Mouse (Mus musculus) MEL (cell line): ENCODE results near the gene Ttc39a. TPM values are rescaled to one million over a fixed set of nuclear protein-coding genes. Genes with fewer than 3 reads are reported as not detected.

Source experiments
- DNase-seq: peaks from one replicate; pipeline ENCODE4 v3.0.0; 2011; ENCODE audit warnings: low read depth, low spot score
- H3K27ac ChIP-seq: 2 replicates; pipeline ENCODE4 v1.5.1; 2012; ENCODE audit warnings: low read depth, mild to moderate bottlenecking, control low read depth, low read length, moderate library complexity; ENCODE audit not compliant: control insufficient read depth
- H3K27me3 ChIP-seq, 2 experiments: fragments of 150-350 bp in 1 of 2; sonication (generic) in 1 of 2; 2 replicates each; pipeline ENCODE4 v1.6.1; 2012; ENCODE audit warnings: low read length in 2 of 2, mild to moderate bottlenecking in 2 of 2, improper control_type of control experiment in 1 of 2, moderate library complexity in 1 of 2; ENCODE audit not compliant: insufficient read depth in 2 of 2, control insufficient read depth in 1 of 2
- H3K36me3 ChIP-seq, 2 experiments: 2 replicates each; pipeline ENCODE4 v1.6.1; 2012 to 2014; ENCODE audit warnings: low read length in 2 of 2, improper control_type of control experiment in 1 of 2, inconsistent platforms in 1 of 2, mild to moderate bottlenecking in 1 of 2; ENCODE audit not compliant: insufficient read depth in 2 of 2, control insufficient read depth in 1 of 2
- H3K4me1 ChIP-seq, 2 experiments: fragments of 150-350 bp in 1 of 2; sonication (generic) in 1 of 2; 2 replicates each; pipeline ENCODE4 v1.6.1; 2012; ENCODE audit warnings: low read length in 2 of 2, improper control_type of control experiment in 1 of 2, mild to moderate bottlenecking in 1 of 2; ENCODE audit not compliant: insufficient read depth in 2 of 2, control insufficient read depth in 1 of 2
- H3K4me3 ChIP-seq, 2 experiments: fragments of 150-350 bp in 1 of 2; sonication (generic) in 1 of 2; 2 replicates each; pipeline ENCODE4 v1.5.1; 2012; ENCODE audit warnings: low read depth in 2 of 2, low read length in 2 of 2, mild to moderate bottlenecking in 2 of 2, moderate library complexity in 2 of 2, control low read depth in 1 of 2, improper control_type of control experiment in 1 of 2; ENCODE audit not compliant: control insufficient read depth in 1 of 2, insufficient read depth in 1 of 2
- H3K79me2 ChIP-seq: 2 replicates; pipeline ENCODE4 v1.6.1; 2012; ENCODE audit warnings: mild to moderate bottlenecking, low read length, moderate library complexity; ENCODE audit not compliant: control insufficient read depth, poor library complexity, insufficient read depth
- H3K9ac ChIP-seq: 2 replicates; pipeline ENCODE4 v1.6.1; 2012; ENCODE audit warnings: low read depth, mild to moderate bottlenecking, control low read depth, low read length, moderate library complexity; ENCODE audit not compliant: control insufficient read depth, poor library complexity, severe bottlenecking
- H3K9me3 ChIP-seq: fragments of 150-350 bp; sonication (generic); replicated peaks from 2 replicates; pipeline ENCODE4 v1.6.1; 2012; ENCODE audit warnings: mild to moderate bottlenecking, low read length, improper control_type of control experiment, moderate library complexity; ENCODE audit not compliant: insufficient read depth
- CTCF ChIP-seq, 3 experiments: IDR thresholded peaks in 2 of 3; conservative IDR thresholded peaks in 1 of 3; 2 replicates each; pipeline ENCODE4 v1.5.1; 2011 to 2012; ENCODE audit warnings: low read length in 3 of 3, low read depth in 2 of 3, mild to moderate bottlenecking in 2 of 3, improper control_type of control experiment in 1 of 3, inconsistent platforms in 1 of 3, mixed read lengths in 1 of 3, moderate library complexity in 1 of 3; ENCODE audit not compliant: control insufficient read depth in 1 of 3, insufficient read depth in 1 of 3, poor library complexity in 1 of 3, severe bottlenecking in 1 of 3
- ELF1 ChIP-seq: IDR thresholded peaks from 2 replicates; pipeline ENCODE4 v1.6.1; 2014; ENCODE audit warnings: low read depth, mild to moderate bottlenecking, inconsistent platforms, low read length, improper control_type of control experiment, moderate library complexity
- ETS1 ChIP-seq: IDR thresholded peaks from 2 replicates; pipeline ENCODE4 v1.6.1; 2012; ENCODE audit warnings: low read depth, mild to moderate bottlenecking, inconsistent platforms, low read length, improper control_type of control experiment, moderate library complexity
- MAX ChIP-seq: IDR thresholded peaks from 2 replicates; pipeline ENCODE4 v1.6.1; 2011; ENCODE audit warnings: low read length, improper control_type of control experiment
- NELFE ChIP-seq: IDR thresholded peaks from 2 replicates; pipeline ENCODE4 v1.6.1; 2011; ENCODE audit warnings: low read depth, low read length, improper control_type of control experiment
- NRF1 ChIP-seq: IDR thresholded peaks from 2 replicates; pipeline ENCODE4 v1.6.1; 2014; ENCODE audit warnings: low read depth, mild to moderate bottlenecking, inconsistent platforms, low read length, improper control_type of control experiment, moderate library complexity; ENCODE audit not compliant: poor library complexity, insufficient read depth, severe bottlenecking
- POLR2AphosphoS5 ChIP-seq: IDR thresholded peaks from 2 replicates; pipeline ENCODE4 v1.6.1; 2012; ENCODE audit warnings: low read depth, borderline replicate concordance, mild to moderate bottlenecking, inconsistent platforms, low read length, moderate library complexity, mixed read lengths
- RCOR1 ChIP-seq: IDR thresholded peaks from 2 replicates; pipeline ENCODE4 v1.6.1; 2012; ENCODE audit warnings: low read depth, mild to moderate bottlenecking, inconsistent platforms, low read length, improper control_type of control experiment
- TBP ChIP-seq: IDR thresholded peaks from 2 replicates; pipeline ENCODE4 v1.8.0; 2011; ENCODE audit warnings: low read depth, low read length, improper control_type of control experiment
- UBTF ChIP-seq: IDR thresholded peaks from 2 replicates; pipeline ENCODE4 v1.6.1; 2012; ENCODE audit warnings: low read depth, mild to moderate bottlenecking, inconsistent platforms, low read length, improper control_type of control experiment, moderate library complexity, borderline replicate concordance; ENCODE audit not compliant: insufficient read depth
- USF1 ChIP-seq: IDR thresholded peaks from 2 replicates; pipeline ENCODE4 v1.6.1; 2014; ENCODE audit warnings: low read depth, mild to moderate bottlenecking, inconsistent platforms, low read length, improper control_type of control experiment, moderate library complexity
- USF2 ChIP-seq, 2 experiments: IDR thresholded peaks; 2 replicates each; pipeline ENCODE4 v1.6.1; 2011 to 2012; ENCODE audit warnings: improper control_type of control experiment in 2 of 2, low read length in 2 of 2, borderline replicate concordance in 1 of 2, inconsistent platforms in 1 of 2, low read depth in 1 of 2, mild to moderate bottlenecking in 1 of 2; ENCODE audit not compliant: insufficient read depth in 1 of 2
- ZKSCAN1 ChIP-seq: IDR thresholded peaks from 2 replicates; pipeline ENCODE4 v1.6.1; 2012; ENCODE audit warnings: low read depth, mild to moderate bottlenecking, inconsistent platforms, low read length, improper control_type of control experiment, moderate library complexity
- polyA plus RNA-seq, 2 experiments: library from polyadenylated mRNA; stranded (reverse) in 1 of 2; unstranded in 1 of 2; fragments of >175 nt in 1 of 2; fragments of >200 nt in 1 of 2; gene quantifications; 2 replicates each; pipeline versions ENCODE4 v1.2.1 to v1.2.4; 2012; ENCODE audit warnings: low replicate concordance in 2 of 2, low read depth in 1 of 2; ENCODE audit not compliant: insufficient read length in 2 of 2, insufficient read depth in 1 of 2, missing spikeins in 1 of 2
- total RNA-seq: library from RNA; depleted of rRNA; stranded (reverse); fragments of 300-350 nt; gene quantifications from 2 replicates; pipeline ENCODE4 v1.2.3, GENCODE M21; 2012

Gene Ttc39a
- total and polyA plus RNA-seq, 3 experiments: 2.8 to 4.2 TPM; not detected in 1

GRCm38 (mm10) chr4:109421608-109422007 is 15.2 kb downstream of the Ttc39a start:
- no peak for DNase-seq
- Histone ChIP-seq H3K79me2 (no peaks in the 10 kb centered on the region), H3K27me3 (no peaks in the 10 kb centered on the region), H3K9me3 (no peaks in the 10 kb centered on the region), H3K27ac (no peak overlapping the region), H3K4me1 (peaks cover 0 to 9% of the 10 kb centered on the region in 2 experiments; a peak in 1 of 4 replicates), H3K36me3 (no peaks in the 10 kb centered on the region; a peak in 1 of 4 replicates), H3K9ac (no peak overlapping the region), H3K4me3 (no peak overlapping the region)
- TF ChIP-seq RCOR1: no peak
- no peak for TF ChIP-seq MAX
- no peak for TF ChIP-seq ETS1
- no peak for TF ChIP-seq ELF1

- H3K36me3 ChIP-seq: no peaks in the 10 kb centered on the region; a peak in 1 of 4 replicates
Observed at GRCm38 (mm10) chr4:109422436-109422835, 16.0 kb downstream of the Ttc39a start.

GRCm38 (mm10) chr4:109423438-109423837 is 17.0 kb downstream of the Ttc39a start:
- Histone ChIP-seq H3K27me3 (no peaks in the 10 kb centered on the region), H3K9me3 (no peaks in the 10 kb centered on the region), H3K27ac (no peak overlapping the region)
- TF ChIP-seq NRF1: no peak
- TF ChIP-seq, all 39 proteins: peak for 0
- no peaks in the 10 kb centered on the region for H3K79me2 ChIP-seq
- no peak overlapping the region for H3K9ac ChIP-seq
- no peak for DNase-seq
- no peaks in the 10 kb centered on the region; a peak in 1 of 4 replicates for H3K36me3 ChIP-seq
- peaks cover 0 to 9% of the 10 kb centered on the region in 2 experiments; a peak in 1 of 4 replicates for H3K4me1 ChIP-seq
- H3K4me3 ChIP-seq: no peak overlapping the region

More at GRCm38 (mm10) chr4:109422436-109422835, 16.0 kb downstream of the Ttc39a start:
- no peaks in the 10 kb centered on the region for H3K79me2 ChIP-seq
- no peak for DNase-seq
- no peaks in the 10 kb centered on the region for H3K27me3 ChIP-seq
- peaks cover 0 to 9% of the 10 kb centered on the region in 2 experiments; a peak in 1 of 4 replicates for H3K4me1 ChIP-seq
- H3K4me3 ChIP-seq: no peak overlapping the region
- H3K9me3 ChIP-seq: no peaks in the 10 kb centered on the region
- H3K27ac ChIP-seq: no peak overlapping the region
- no peak overlapping the region for H3K9ac ChIP-seq
- TF ChIP-seq POLR2AphosphoS5 (no peak), NELFE (no peak), ZKSCAN1 (no peak), ETS1 (no peak), USF1 (no peak), UBTF (no peak), CTCF (IDR thresholded peaks at IDR 0.05 in 2 of 3, conservative IDR thresholded peaks at IDR 0.05 in 1 of 3; ENCODE audit: control insufficient read depth in 1 of 3, insufficient read depth in 1 of 3, low read depth in 2 of 3, low read length in 3 of 3, poor library complexity in 1 of 3, severe bottlenecking in 1 of 3) (no peak), TBP (no peak), USF2 (IDR thresholded peaks at IDR 0.05; ENCODE audit: borderline replicate concordance in 1 of 2, insufficient read depth in 1 of 2, low read depth in 1 of 2, low read length in 2 of 2) (no peak)
